Mouse (Mus musculus) cerebellum, adult 2 months (tissue): ENCODE data around the gene Rcbtb1.

Experiments
- CTCF ChIP-seq: fragments of 200-500 bp; IDR thresholded peaks from 2 replicates; pipeline ENCODE4 v1.5.1; 2011; ENCODE audit warnings: low read depth, mild to moderate bottlenecking, control low read depth, low read length, moderate library complexity, borderline replicate concordance; ENCODE audit not compliant: insufficient read depth
- POLR2A ChIP-seq: fragments of 200-500 bp; IDR thresholded peaks from 2 replicates; pipeline ENCODE4 v1.6.1; 2011; ENCODE audit warnings: low read length, control low read depth, borderline replicate concordance; ENCODE audit not compliant: insufficient read depth

- TF ChIP-seq CTCF (no peak), POLR2A (no peak)
These were observed 8.8 kb downstream of the Rcbtb1 start for GRCm38 (mm10) chr14:59209816-59210215.
